Mouse (Mus musculus) layer of hippocampus, postnatal 36 days (tissue): Measurements from ENCODE around the gene Setdb2. TPM values are rescaled to one million over a fixed set of nuclear protein-coding genes. Genes with fewer than 3 reads are reported as not detected.

Source experiments
- DNase-seq, 2 experiments: peaks; one replicate each; pipeline ENCODE4 v3.0.0; 2022
- total RNA-seq, 2 experiments: library from RNA; stranded (reverse); gene quantifications; 2 replicates each; pipeline ENCODE4 v1.2.3; 2021

Gene Setdb2
- total RNA-seq, 2 experiments from 2014 or later: 5.3 to 7.2 TPM

DNA sequence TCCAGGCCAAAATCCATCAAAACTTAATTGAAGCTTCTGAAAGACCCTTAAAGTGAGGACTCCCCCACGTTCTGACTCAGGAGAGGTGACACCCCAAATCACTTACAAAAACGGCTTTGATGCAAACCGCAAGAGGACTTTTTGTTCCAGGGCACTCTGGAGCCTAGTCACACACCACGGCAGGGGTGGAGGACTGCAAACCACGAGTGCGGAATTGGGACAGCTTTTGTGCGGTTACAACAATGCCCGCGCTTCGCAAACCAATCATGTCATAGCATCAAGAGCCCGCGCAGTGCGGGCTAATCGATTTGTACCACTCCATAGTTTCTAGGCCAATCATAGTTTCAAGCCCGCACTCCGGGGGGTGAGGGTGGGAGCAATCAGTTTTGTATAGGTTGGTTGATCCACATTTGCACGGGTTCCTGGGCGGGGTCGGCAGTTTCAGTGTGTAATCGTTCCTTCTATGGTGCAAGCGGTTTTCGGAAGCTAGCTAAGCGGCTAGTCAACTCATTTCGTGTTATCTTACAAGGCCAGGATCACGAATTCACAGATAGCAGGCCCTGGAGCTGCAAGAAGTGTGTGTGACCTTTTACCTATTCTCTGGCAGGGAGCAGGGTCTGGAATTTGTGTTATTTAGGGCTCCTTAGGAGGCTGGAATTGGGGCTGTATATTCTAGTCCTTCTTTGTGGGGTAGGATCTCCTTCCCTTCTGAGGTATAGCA, 70.2 kb downstream of the Setdb2 start:
- no peak for DNase-seq

DNA sequence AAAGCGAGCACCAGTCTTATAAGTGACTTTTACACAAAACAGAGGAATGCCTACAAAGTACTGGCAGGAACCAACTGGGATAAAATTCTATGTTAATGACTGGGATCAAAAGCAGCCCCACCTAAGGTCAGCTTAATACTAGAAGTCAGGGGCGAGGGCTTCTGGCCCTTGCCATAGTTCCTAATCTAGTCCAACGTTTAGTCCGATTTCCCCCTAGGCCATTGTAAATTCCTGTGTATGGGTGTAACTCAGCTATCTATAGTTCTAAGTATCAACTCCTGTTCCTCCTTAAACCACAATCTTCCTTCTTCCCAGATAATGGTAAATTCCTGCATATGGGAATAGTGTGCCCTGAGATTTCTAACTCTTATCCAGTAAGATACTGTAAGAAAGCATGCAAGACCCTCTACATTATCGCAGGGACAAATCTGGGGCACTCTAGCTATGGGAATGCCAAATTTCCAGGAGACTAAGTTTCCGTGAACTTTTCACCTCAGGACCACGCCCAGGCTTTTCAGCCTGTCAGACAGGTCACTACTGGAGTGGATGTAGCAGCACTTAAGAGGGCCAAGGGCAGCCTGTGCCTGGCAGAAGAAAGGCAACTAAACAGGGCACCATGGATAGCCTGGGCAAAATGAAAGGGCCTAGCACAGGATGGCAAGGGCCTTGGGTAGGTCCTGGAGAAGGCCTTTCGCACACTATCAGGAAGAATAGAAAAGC, 74.1 kb downstream of the Setdb2 start:
- no peak for DNase-seq

DNA sequence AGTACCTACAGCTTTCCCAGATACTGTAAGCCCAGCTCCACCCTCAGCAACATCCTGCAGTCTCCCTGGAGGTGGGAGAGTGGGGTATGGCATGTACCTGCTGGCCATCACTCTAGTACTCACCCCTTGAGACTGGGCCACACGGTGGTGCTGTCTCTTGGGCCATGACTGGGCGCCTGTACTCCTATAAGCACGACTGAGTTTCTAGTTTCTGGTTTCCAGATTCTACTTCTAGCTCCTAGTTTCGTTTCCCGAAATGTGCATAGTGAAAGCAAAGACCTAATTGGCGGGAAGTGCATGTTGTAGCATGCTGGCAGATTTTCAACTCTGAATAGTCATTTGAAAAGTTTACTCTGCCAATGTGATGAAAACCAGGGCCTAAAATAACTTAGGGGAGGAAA, 75.4 kb downstream of the Setdb2 start, which contains the start of gene Phf11d:
TSS of gene Phf11d (minus strand) at position 227 of the 401 bp plus-strand sequence.
- DNase-seq: peak; percentile 2 to 6

Other genes with a start within 250 kb of the Setdb2 start
- 10 to 100 TPM; 34.5 to 35.1 TPM for gene Rcbtb1, start 239.7 kb downstream of the Setdb2 start, total RNA-seq
- gene Gm6904, start 180.7 kb downstream of the Setdb2 start, total RNA-seq: not detected
- not detected for gene Phf11a, start 143.4 kb downstream of the Setdb2 start, total RNA-seq
- not detected for gene Phf11b, start 99.5 kb downstream of the Setdb2 start, total RNA-seq
- gene Phf11d, start 75.4 kb downstream of the Setdb2 start, total RNA-seq: 1 to 10 TPM in 1 of 2 experiments, under 1 TPM in 1; 0.76 to 1.0 TPM
- under 1 TPM; 0.40 to 0.86 TPM for gene Phf11c, start 45.5 kb downstream of the Setdb2 start, total RNA-seq
- 10 to 100 TPM; 19.2 to 24.5 TPM for gene Cab39l, start 88 bp upstream of the Setdb2 start, total RNA-seq
- 10 to 100 TPM; 67.1 to 81.0 TPM for gene Cdadc1, start 157.1 kb upstream of the Setdb2 start, total RNA-seq
- 1 to 10 TPM; 3.3 to 3.5 TPM for gene Shisa2, start 184.4 kb upstream of the Setdb2 start, total RNA-seq